Mouse (Mus musculus): ENCODE measurements around the gene Ints5. TPM values are rescaled to one million over a fixed set of nuclear protein-coding genes. Genes with fewer than 3 reads are reported as not detected.

Gene Ints5
- polyA plus RNA-seq, 1 experiment: 48.0 TPM

DNA sequence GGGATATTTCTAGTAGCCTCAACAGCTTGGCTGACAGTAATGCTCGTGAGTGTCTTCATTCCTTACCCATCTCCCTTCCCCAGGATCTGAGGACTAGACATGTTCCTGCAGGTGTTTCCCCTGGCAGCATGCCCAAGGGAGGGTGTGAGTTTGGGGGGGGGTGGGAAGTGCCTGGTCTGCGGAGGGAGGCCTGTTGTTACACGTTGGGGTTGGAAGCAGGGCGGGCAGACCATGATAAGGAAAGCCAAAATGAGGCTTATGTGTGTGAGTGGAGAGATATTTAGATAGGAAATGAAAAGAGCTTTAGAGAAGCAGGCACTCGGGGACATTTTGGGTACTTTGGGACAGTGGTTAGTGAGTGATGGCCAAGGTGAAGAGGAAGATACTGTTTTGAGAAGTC is 51.3 kb downstream of the Ints5 start:
- no peak overlapping the region for H3K4me3 ChIP-seq (ENCODE audit: insufficient read depth, poor library complexity, severe bottlenecking)
- peaks cover 66% of the 10 kb centered on the region for H3K79me2 ChIP-seq (ENCODE audit: control insufficient read depth, insufficient read depth)
- no peaks in the 10 kb centered on the region for H3K27me3 ChIP-seq (ENCODE audit: control insufficient read depth, insufficient read depth, insufficient read length)
- H3K36me3 ChIP-seq (ENCODE audit: control insufficient read depth, insufficient read depth): peaks cover 81% of the 10 kb centered on the region
- TF ChIP-seq USF1 (IDR thresholded peaks at IDR 0.05; ENCODE audit: low read depth): no peak
- TF ChIP-seq MAX (IDR thresholded peaks at IDR 0.05): no peak
- TF ChIP-seq CTCF (IDR thresholded peaks at IDR 0.05; ENCODE audit: control insufficient read depth, insufficient read depth, insufficient read length): no peak
- TF ChIP-seq MYOD1 (IDR thresholded peaks at IDR 0.05; ENCODE audit: control insufficient read depth, insufficient read length, low read depth): no peak
- no peak for TF ChIP-seq CEBPB (IDR thresholded peaks at IDR 0.05; ENCODE audit: low read depth)
- no peak for TF ChIP-seq FOSL1 (IDR thresholded peaks at IDR 0.05; ENCODE audit: insufficient read depth, low read length, poor library complexity, severe bottlenecking)
- no peak for TF ChIP-seq MYOG (IDR thresholded peaks at IDR 0.05; ENCODE audit: control insufficient read depth, extremely low read depth, insufficient read length)
- H3K79me3 ChIP-seq (ENCODE audit: low read depth): peaks cover 38% of the 10 kb centered on the region
- no peak overlapping the region for H3ac ChIP-seq (ENCODE audit: control insufficient read depth, insufficient read length, low read depth)

DNA sequence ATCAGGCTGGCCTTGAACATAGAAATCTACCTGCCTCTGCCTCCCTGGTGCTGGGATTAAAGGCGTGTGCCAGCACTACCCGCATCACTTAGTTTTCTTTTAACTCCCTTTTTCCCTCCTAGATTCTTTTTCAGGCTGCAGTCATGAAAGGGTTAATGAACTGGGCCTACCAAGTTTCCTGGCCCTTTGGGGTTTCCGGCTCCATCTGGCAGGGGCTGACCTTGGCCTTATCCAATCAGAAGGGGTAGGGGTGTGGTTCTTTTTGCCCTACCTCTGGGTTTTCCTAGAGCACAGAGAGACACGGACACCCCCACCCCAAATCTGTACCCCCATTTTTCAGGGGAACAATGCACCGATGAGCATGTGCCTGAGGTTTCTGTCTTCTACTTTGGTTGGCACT is 51.9 kb downstream of the Ints5 start:
- Histone ChIP-seq H3K79me3 (ENCODE audit: low read depth) (peaks cover 38% of the 10 kb centered on the region), H3K36me3 (ENCODE audit: control insufficient read depth, insufficient read depth) (peaks cover 77% of the 10 kb centered on the region), H3K4me3 (ENCODE audit: insufficient read depth, poor library complexity, severe bottlenecking) (no peak overlapping the region), H3K79me2 (ENCODE audit: control insufficient read depth, insufficient read depth) (peaks cover 66% of the 10 kb centered on the region), H3K27me3 (ENCODE audit: control insufficient read depth, insufficient read depth, insufficient read length) (no peaks in the 10 kb centered on the region), H3ac (ENCODE audit: control insufficient read depth, insufficient read length, low read depth) (no peak overlapping the region)
- TF ChIP-seq CTCF (IDR thresholded peaks at IDR 0.05; ENCODE audit: control insufficient read depth, insufficient read depth, insufficient read length): no peak
- no peak for TF ChIP-seq MYOG (IDR thresholded peaks at IDR 0.05; ENCODE audit: control insufficient read depth, extremely low read depth, insufficient read length)
- TF ChIP-seq USF1 (IDR thresholded peaks at IDR 0.05; ENCODE audit: low read depth): no peak
- TF ChIP-seq MYOD1 (IDR thresholded peaks at IDR 0.05; ENCODE audit: control insufficient read depth, insufficient read length, low read depth): no peak
- TF ChIP-seq FOSL1 (IDR thresholded peaks at IDR 0.05; ENCODE audit: insufficient read depth, low read length, poor library complexity, severe bottlenecking): no peak
- TF ChIP-seq CEBPB (IDR thresholded peaks at IDR 0.05; ENCODE audit: low read depth): no peak
- no peak for TF ChIP-seq MAX (IDR thresholded peaks at IDR 0.05)

DNA sequence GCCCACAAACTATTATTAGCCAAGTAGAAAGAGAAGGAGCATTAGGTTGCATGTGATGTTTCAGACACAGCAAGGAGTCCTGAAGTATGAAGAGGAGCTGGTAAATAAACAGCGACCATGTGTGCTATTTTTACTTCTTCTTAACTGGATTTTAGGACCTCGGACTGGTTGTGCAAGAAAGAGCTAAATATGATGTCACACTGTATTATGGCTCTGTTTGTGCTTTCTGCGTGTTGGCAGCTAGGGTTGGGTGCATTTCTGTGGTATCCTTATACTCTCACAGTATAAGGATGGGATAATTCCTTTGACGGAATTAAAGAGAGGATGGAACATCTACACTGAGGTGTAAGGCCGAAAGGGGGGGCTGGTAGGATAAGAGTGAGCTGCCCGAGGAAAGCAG is 52.4 kb downstream of the Ints5 start:
- H3K4me3 ChIP-seq (ENCODE audit: insufficient read depth, poor library complexity, severe bottlenecking): no peak overlapping the region
- H3ac ChIP-seq (ENCODE audit: control insufficient read depth, insufficient read length, low read depth): no peak overlapping the region
- peaks cover 65% of the 10 kb centered on the region for H3K79me2 ChIP-seq (ENCODE audit: control insufficient read depth, insufficient read depth)
- peaks cover 76% of the 10 kb centered on the region for H3K36me3 ChIP-seq (ENCODE audit: control insufficient read depth, insufficient read depth)
- no peak for TF ChIP-seq CEBPB (IDR thresholded peaks at IDR 0.05; ENCODE audit: low read depth)
- no peak for TF ChIP-seq MYOD1 (IDR thresholded peaks at IDR 0.05; ENCODE audit: control insufficient read depth, insufficient read length, low read depth)
- no peak for TF ChIP-seq MAX (IDR thresholded peaks at IDR 0.05)
- TF ChIP-seq FOSL1 (IDR thresholded peaks at IDR 0.05; ENCODE audit: insufficient read depth, low read length, poor library complexity, severe bottlenecking): no peak
- no peak for TF ChIP-seq USF1 (IDR thresholded peaks at IDR 0.05; ENCODE audit: low read depth)
- no peak for TF ChIP-seq CTCF (IDR thresholded peaks at IDR 0.05; ENCODE audit: control insufficient read depth, insufficient read depth, insufficient read length)
- no peak for TF ChIP-seq MYOG (IDR thresholded peaks at IDR 0.05; ENCODE audit: control insufficient read depth, extremely low read depth, insufficient read length)
- peaks cover 38% of the 10 kb centered on the region for H3K79me3 ChIP-seq (ENCODE audit: low read depth)
- H3K27me3 ChIP-seq (ENCODE audit: control insufficient read depth, insufficient read depth, insufficient read length): no peaks in the 10 kb centered on the region

DNA sequence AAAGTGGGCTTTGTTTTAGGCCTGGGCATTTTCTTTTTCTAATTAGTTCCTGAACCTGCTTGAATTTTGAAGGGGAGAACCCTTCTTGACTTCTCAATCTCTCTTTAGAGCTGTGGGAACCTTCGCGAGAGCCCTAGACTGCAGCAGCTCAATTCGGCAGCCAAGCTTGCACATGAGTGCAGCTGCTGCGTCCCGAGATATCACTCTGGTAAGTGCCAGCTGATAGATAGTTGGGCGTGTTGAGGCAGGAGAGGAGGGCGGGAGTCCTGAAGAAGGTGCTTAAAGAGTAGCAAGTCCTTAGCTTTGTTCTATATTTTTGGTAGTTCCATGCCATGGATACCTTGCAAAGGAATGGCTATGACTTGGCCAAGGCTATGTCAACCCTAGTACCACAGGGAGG is 54.1 kb downstream of the Ints5 start:
- H3K27me3 ChIP-seq (ENCODE audit: control insufficient read depth, insufficient read depth, insufficient read length): no peaks in the 10 kb centered on the region
- peaks cover 82% of the 10 kb centered on the region for H3K36me3 ChIP-seq (ENCODE audit: control insufficient read depth, insufficient read depth)
- H3K79me3 ChIP-seq (ENCODE audit: low read depth): peaks cover 37% of the 10 kb centered on the region
- H3K79me2 ChIP-seq (ENCODE audit: control insufficient read depth, insufficient read depth): peaks cover 57% of the 10 kb centered on the region
- no peak overlapping the region for H3ac ChIP-seq (ENCODE audit: control insufficient read depth, insufficient read length, low read depth)
- no peak overlapping the region for H3K4me3 ChIP-seq (ENCODE audit: insufficient read depth, poor library complexity, severe bottlenecking)
- TF ChIP-seq MAX (IDR thresholded peaks at IDR 0.05) (no peak), FOSL1 (IDR thresholded peaks at IDR 0.05; ENCODE audit: insufficient read depth, low read length, poor library complexity, severe bottlenecking) (no peak), MYOD1 (IDR thresholded peaks at IDR 0.05; ENCODE audit: control insufficient read depth, insufficient read length, low read depth) (no peak), MYOG (IDR thresholded peaks at IDR 0.05; ENCODE audit: control insufficient read depth, extremely low read depth, insufficient read length) (no peak), CEBPB (IDR thresholded peaks at IDR 0.05; ENCODE audit: low read depth) (no peak), USF1 (IDR thresholded peaks at IDR 0.05; ENCODE audit: low read depth) (no peak), CTCF (IDR thresholded peaks at IDR 0.05; ENCODE audit: control insufficient read depth, insufficient read depth, insufficient read length) (no peak)

Small RNAs within 50 kb of the gene (microRNA-seq; reads per million reads assigned to microRNA genes)
- not detected for gene Mir5136 (ENCODE audit: borderline microRNAs expressed)

Other genes with a start within 250 kb of the Ints5 start
- not detected for gene Chrm1, start 229.2 kb upstream of the Ints5 start, polyA plus RNA-seq (2012; fragmentation: generic; extraction: Trizol)
- 207 TPM for gene Slc3a2, start 169.6 kb upstream of the Ints5 start, polyA plus RNA-seq (2012; fragmentation: generic; extraction: Trizol)
- gene Wdr74, start 157.2 kb upstream of the Ints5 start, polyA plus RNA-seq (2012; fragmentation: generic; extraction: Trizol): 116 TPM
- 1.7 TPM for gene 1700092M07Rik, start 152.3 kb upstream of the Ints5 start, polyA plus RNA-seq (2012; fragmentation: generic; extraction: Trizol)
- 32.9 TPM for gene Stx5a, start 151.6 kb upstream of the Ints5 start, polyA plus RNA-seq (2012; fragmentation: generic; extraction: Trizol)
- 78.5 TPM for gene Nxf1, start 135.9 kb upstream of the Ints5 start, polyA plus RNA-seq (2012; fragmentation: generic; extraction: Trizol)
- gene Tmem223, start 122.0 kb upstream of the Ints5 start, polyA plus RNA-seq (2012; fragmentation: generic; extraction: Trizol): 58.2 TPM
- gene Tmem179b, start 118.5 kb upstream of the Ints5 start, polyA plus RNA-seq (2012; fragmentation: generic; extraction: Trizol): 28.7 TPM
- gene Taf6l, start 106.6 kb upstream of the Ints5 start, polyA plus RNA-seq (2012; fragmentation: generic; extraction: Trizol): 28.5 TPM
- gene Polr2g, start 94.4 kb upstream of the Ints5 start, polyA plus RNA-seq (2012; fragmentation: generic; extraction: Trizol): 178 TPM
- gene Zbtb3, start 90.5 kb upstream of the Ints5 start, polyA plus RNA-seq (2012; fragmentation: generic; extraction: Trizol): 3.6 TPM
- gene Ttc9c, start 73.7 kb upstream of the Ints5 start, polyA plus RNA-seq (2012; fragmentation: generic; extraction: Trizol): 17.7 TPM
- gene Hnrnpul2, start 73.0 kb upstream of the Ints5 start, polyA plus RNA-seq (2012; fragmentation: generic; extraction: Trizol): 45.5 TPM
- 0.54 TPM for gene AC129217.1, start 63.2 kb upstream of the Ints5 start, polyA plus RNA-seq (2012; fragmentation: generic; extraction: Trizol)
- 5.4 TPM for gene Bscl2, start 55.5 kb upstream of the Ints5 start, polyA plus RNA-seq (2012; fragmentation: generic; extraction: Trizol)
- 0.20 TPM for gene Gng3, start 53.8 kb upstream of the Ints5 start, polyA plus RNA-seq (2012; fragmentation: generic; extraction: Trizol)
- gene Lrrn4cl, start 42.2 kb upstream of the Ints5 start, polyA plus RNA-seq (2012; fragmentation: generic; extraction: Trizol): 0.25 TPM
- gene Ubxn1, start 21.5 kb upstream of the Ints5 start, polyA plus RNA-seq (2012; fragmentation: generic; extraction: Trizol): 169 TPM
- gene Uqcc3, start 12.1 kb upstream of the Ints5 start, polyA plus RNA-seq (2012; fragmentation: generic; extraction: Trizol): 34.4 TPM
- gene Lbhd1, start 9.3 kb upstream of the Ints5 start, polyA plus RNA-seq (2012; fragmentation: generic; extraction: Trizol): 8.6 TPM
- gene Gm49403, start 9.1 kb upstream of the Ints5 start, polyA plus RNA-seq (2012; fragmentation: generic; extraction: Trizol): not detected
- gene 1810009A15Rik, start 4.2 kb upstream of the Ints5 start, polyA plus RNA-seq (2012; fragmentation: generic; extraction: Trizol): 175 TPM
- gene Gm49416, start 4.1 kb upstream of the Ints5 start, polyA plus RNA-seq (2012; fragmentation: generic; extraction: Trizol): 0.61 TPM
- gene Ganab, start 5.1 kb downstream of the Ints5 start, polyA plus RNA-seq (2012; fragmentation: generic; extraction: Trizol): 117 TPM
- 60.1 TPM for gene B3gat3, start 27.4 kb downstream of the Ints5 start, polyA plus RNA-seq (2012; fragmentation: generic; extraction: Trizol)
- 10.4 TPM for gene Rom1, start 36.4 kb downstream of the Ints5 start, polyA plus RNA-seq (2012; fragmentation: generic; extraction: Trizol)
- gene Eml3, start 36.5 kb downstream of the Ints5 start, polyA plus RNA-seq (2012; fragmentation: generic; extraction: Trizol): 28.7 TPM
- gene Mta2, start 48.9 kb downstream of the Ints5 start, polyA plus RNA-seq (2012; fragmentation: generic; extraction: Trizol): 109 TPM
- 24.2 TPM for gene Tut1, start 60.8 kb downstream of the Ints5 start, polyA plus RNA-seq (2012; fragmentation: generic; extraction: Trizol)
- gene Eef1g, start 74.0 kb downstream of the Ints5 start, polyA plus RNA-seq (2012; fragmentation: generic; extraction: Trizol): 1,028 TPM
- 86.8 TPM for gene Ahnak, start 96.3 kb downstream of the Ints5 start, polyA plus RNA-seq (2012; fragmentation: generic; extraction: Trizol)
- not detected for gene Scgb1a1, start 195.0 kb downstream of the Ints5 start, polyA plus RNA-seq (2012; fragmentation: generic; extraction: Trizol)
- 4.1 TPM for gene Asrgl1, start 242.6 kb downstream of the Ints5 start, polyA plus RNA-seq (2012; fragmentation: generic; extraction: Trizol)